Mouse (Mus musculus): ENCODE results near the gene Crtc2.

- TF ChIP-seq GATA1 (IDR thresholded peaks at IDR 0.05; ENCODE audit: low read length) (no peak), TAL1 (IDR thresholded peaks at IDR 0.05; ENCODE audit: low read length) (no peak)
Measured at GRCm38 (mm10) chr3:90293352-90294063, 39.5 kb downstream of the Crtc2 start.

Measured in erythroblast, embryonic 14.5 days (primary cell).